Mouse (Mus musculus): ENCODE results near the gene Haghl.

GRCm38 (mm10) chr17:25831451-25832281 is 46.2 kb upstream of the Haghl start:
- TF ChIP-seq CTCF (IDR thresholded peaks at IDR 0.05) (no peak), POLR2A (IDR thresholded peaks at IDR 0.05; ENCODE audit: insufficient read depth, low read depth, low read length) (0 out of 2 replicates have a peak, but pooled peaks have one; percentile 10), EP300 (IDR thresholded peaks at IDR 0.05; ENCODE audit: insufficient read depth, low read depth, low read length) (no peak)

All from heart, adult 2 months (tissue).